Mouse (Mus musculus) intestine, embryonic 16.5 days (tissue): ENCODE data around the gene Bcam. TPM values are rescaled to one million over a fixed set of nuclear protein-coding genes. Genes with fewer than 3 reads are reported as not detected.

Experiments
- ATAC-seq: fragments of 200-750 bp; cut with Nextera tagmentation; 2 replicates; pipeline ENCODE4 v1.8.0; 2017; ENCODE audit warnings: moderate TSS enrichment, moderate library complexity
- H3K27ac ChIP-seq: fragments of 300-500 bp; sonication (generic); 2 replicates; pipeline ENCODE4 v1.5.1; 2014; ENCODE audit warnings: mild to moderate bottlenecking, low read length
- H3K27me3 ChIP-seq: fragments of 300-500 bp; sonication (generic); replicated peaks from 2 replicates; pipeline ENCODE4 v1.6.1; 2014; ENCODE audit warnings: low read length, control low read depth, mixed read lengths; ENCODE audit not compliant: control insufficient read depth, insufficient read depth
- H3K36me3 ChIP-seq: fragments of 300-500 bp; sonication (generic); 2 replicates; pipeline ENCODE4 v1.6.1; 2014; ENCODE audit warnings: low read length, control low read depth; ENCODE audit not compliant: control insufficient read depth, insufficient read depth
- H3K4me1 ChIP-seq: fragments of 300-500 bp; sonication (generic); 2 replicates; pipeline ENCODE4 v1.6.1; 2014; ENCODE audit warnings: low read length, control low read depth, mixed read lengths; ENCODE audit not compliant: control insufficient read depth, insufficient read depth
- H3K4me2 ChIP-seq: fragments of 300-500 bp; sonication (generic); 2 replicates; pipeline ENCODE4 v1.6.1; 2014; ENCODE audit warnings: low read depth, low read length, control low read depth
- H3K4me3 ChIP-seq: fragments of 300-500 bp; sonication (generic); 2 replicates; pipeline ENCODE4 v1.5.1; 2014; ENCODE audit warnings: mild to moderate bottlenecking, low read length
- H3K9ac ChIP-seq: fragments of 300-500 bp; sonication (generic); 2 replicates; pipeline ENCODE4 v1.6.1; 2014; ENCODE audit warnings: low read depth, low read length
- H3K9me3 ChIP-seq: fragments of 300-500 bp; sonication (generic); 2 replicates; pipeline ENCODE4 v1.6.1; 2016; ENCODE audit warnings: low read length, control low read depth; ENCODE audit not compliant: control insufficient read depth
- WGBS: fragments of 180-500 bp; shearing (Covaris S2); extraction: QIAGEN DNeasy Blood & Tissue Kit; methylation state at CpG from one replicate; pipeline ENCODE4 v1.1.7; 2014; 5-methylcytosine and 5-hydroxymethylcytosine counted together
- polyA plus RNA-seq: library from polyadenylated mRNA; unstranded; fragments of >200 nt; fragmentation: Nextera tagmentation; extraction: Ambion mirVana; gene quantifications from 2 replicates; pipeline ENCODE4 v1.2.1, GENCODE M21; 2015

Bcam gene
- 58.7 and 62.7 TPM in 2 replicates for polyA plus RNA-seq

GRCm38 (mm10) chr7:19770984-19771391 is at the start of gene Bcam:
TSS of gene Bcam (minus strand) at chr7:19771016.
- Histone ChIP-seq H3K4me3 (peak within 1 kb of the TSS; percentile 60), H3K27me3 (no peaks in the 10 kb centered on the region; the same call in 1 of the 2 replicates), H3K4me1 (peaks cover 29% of the 10 kb centered on the region), H3K36me3 (no peaks in the 10 kb centered on the region), H3K4me2 (peak within 1 kb of the TSS; percentile 83), H3K9me3 (no peaks in the 10 kb centered on the region), H3K27ac (peak within 1 kb of the TSS; percentile 57), H3K9ac (peak within 1 kb of the TSS; percentile 75)
- peak; percentile 41 for ATAC-seq
- 6% methylated on average over 9 of the region's 9 CpGs for WGBS

- H3K27me3 ChIP-seq, result 0 out of 2 replicates have a peak, but pooled peaks cover 3% of the 10 kb centered on the region
- peak overlapping the region; percentile 31 for H3K27ac ChIP-seq
- ATAC-seq, result no peak
- WGBS, result 72% methylated on average over 7 of the region's 7 CpGs
- no peak overlapping the region for H3K4me3 ChIP-seq
- no peak overlapping the region for H3K4me2 ChIP-seq
- no peak overlapping the region for H3K9ac ChIP-seq
- H3K9me3 ChIP-seq, result no peaks in the 10 kb centered on the region
- H3K4me1 ChIP-seq, result peaks cover 50% of the 10 kb centered on the region
- H3K36me3 ChIP-seq, result 0 out of 2 replicates have a peak, but pooled peaks cover 2% of the 10 kb centered on the region
These were observed 48.1 kb upstream of the Bcam start for GRCm38 (mm10) chr7:19818875-19819274.

GRCm38 (mm10) chr7:19818440-19818839 is 47.6 kb upstream of the Bcam start:
- no peak overlapping the region for H3K4me3 ChIP-seq
- WGBS, result 61% methylated on average over 5 of the region's 5 CpGs
- H3K9ac ChIP-seq, result no peak overlapping the region
- 0 out of 2 replicates have a peak, but pooled peaks cover 3% of the 10 kb centered on the region for H3K27me3 ChIP-seq
- peak overlapping the region; percentile 31 for H3K27ac ChIP-seq
- H3K9me3 ChIP-seq, result no peaks in the 10 kb centered on the region
- H3K36me3 ChIP-seq, result 0 out of 2 replicates have a peak, but pooled peaks cover 2% of the 10 kb centered on the region
- H3K4me2 ChIP-seq, result no peak overlapping the region
- peaks cover 45% of the 10 kb centered on the region for H3K4me1 ChIP-seq
- peak; percentile 20 for ATAC-seq

- Histone ChIP-seq H3K27ac (peak overlapping the region; percentile 89), H3K36me3 (0 out of 2 replicates have a peak, but pooled peaks cover 2% of the 10 kb centered on the region), H3K9me3 (no peaks in the 10 kb centered on the region), H3K4me1 (peaks cover 37% of the 10 kb centered on the region), H3K27me3 (0 out of 2 replicates have a peak, but pooled peaks cover 3% of the 10 kb centered on the region), H3K4me2 (peak overlapping the region; percentile 68), H3K4me3 (peak overlapping the region; percentile 48), H3K9ac (peak overlapping the region; percentile 65)
- peak; percentile 58 for ATAC-seq
- WGBS, result 10% methylated on average over 15 of the region's 15 CpGs
These were observed 46.7 kb upstream of the Bcam start for GRCm38 (mm10) chr7:19817382-19818105.

- H3K36me3 ChIP-seq, result 0 out of 2 replicates have a peak, but pooled peaks cover 2% of the 10 kb centered on the region
- H3K4me2 ChIP-seq, result peak overlapping the region; percentile 68
- H3K27me3 ChIP-seq, result no peaks in the 10 kb centered on the region; the same call in 1 of the 2 replicates
- 1% methylated on average over 27 of the region's 28 CpGs for WGBS
- H3K4me1 ChIP-seq, result peaks cover 37% of the 10 kb centered on the region
- peak overlapping the region; percentile 65 for H3K9ac ChIP-seq
- peak overlapping the region; percentile 89 for H3K27ac ChIP-seq
- ATAC-seq, result peak; percentile 76
- peak overlapping the region; percentile 48 for H3K4me3 ChIP-seq
- H3K9me3 ChIP-seq, result no peaks in the 10 kb centered on the region
These were observed 45.5 kb upstream of the Bcam start for GRCm38 (mm10) chr7:19816224-19816771.

GRCm38 (mm10) chr7:19815296-19816223 is 44.7 kb upstream of the Bcam start:
- peak; percentile 27 for ATAC-seq
- H3K4me2 ChIP-seq, result peak overlapping the region; percentile 68
- peak overlapping the region; percentile 89 for H3K27ac ChIP-seq
- 36% methylated on average over 17 of the region's 17 CpGs for WGBS
- H3K9me3 ChIP-seq, result no peaks in the 10 kb centered on the region
- H3K36me3 ChIP-seq, result 0 out of 2 replicates have a peak, but pooled peaks cover 2% of the 10 kb centered on the region
- H3K4me1 ChIP-seq, result peaks cover 38% of the 10 kb centered on the region
- peak overlapping the region; percentile 65 for H3K9ac ChIP-seq
- peak overlapping the region; percentile 48 for H3K4me3 ChIP-seq
- H3K27me3 ChIP-seq, result no peaks in the 10 kb centered on the region; the same call in 1 of the 2 replicates

- H3K4me3 ChIP-seq, result no peak overlapping the region
- ATAC-seq, result no peak
- peaks cover 29% of the 10 kb centered on the region for H3K4me1 ChIP-seq
- WGBS, result 84% methylated on average over 6 of the region's 6 CpGs
- no peak overlapping the region for H3K4me2 ChIP-seq
- no peaks in the 10 kb centered on the region for H3K36me3 ChIP-seq
- no peak overlapping the region for H3K27ac ChIP-seq
- no peak overlapping the region for H3K9ac ChIP-seq
- no peaks in the 10 kb centered on the region for H3K9me3 ChIP-seq
- peaks cover 2% of the 10 kb centered on the region; the same call in 1 of the 2 replicates for H3K27me3 ChIP-seq
These were observed 42.8 kb upstream of the Bcam start for GRCm38 (mm10) chr7:19813579-19814122.

- Histone ChIP-seq H3K9ac (no peak overlapping the region), H3K27me3 (peaks cover 3% of the 10 kb centered on the region; the same call in 1 of the 2 replicates), H3K36me3 (no peaks in the 10 kb centered on the region), H3K4me2 (no peak overlapping the region), H3K4me3 (no peak overlapping the region), H3K9me3 (no peaks in the 10 kb centered on the region), H3K4me1 (peaks cover 27% of the 10 kb centered on the region), H3K27ac (no peak overlapping the region)
- ATAC-seq, result no peak
- WGBS, result 92% methylated on average over 4 of the region's 4 CpGs
These were observed 42.3 kb upstream of the Bcam start for GRCm38 (mm10) chr7:19813161-19813560.
